Mouse (Mus musculus): Measurements from ENCODE around the gene Thap7. TPM values are rescaled to one million over a fixed set of nuclear protein-coding genes. Genes with fewer than 3 reads are reported as not detected.

Gene Thap7
- polyA plus RNA-seq, 1 experiment from 2014 or later = 46.5 TPM

GRCm38 (mm10) chr16:17488478-17489468 is 42.2 kb downstream of the Thap7 start:
- Histone ChIP-seq H3K36me3 (ENCODE audit: control insufficient read depth, insufficient read depth, low read length) (peaks cover 16% of the 10 kb centered on the region), H3K4me3 (ENCODE audit: low read depth, low read length) (peak overlapping the region; percentile 55), H3K9me3 (ENCODE audit: control insufficient read depth, low read length) (no peaks in the 10 kb centered on the region), H3K9ac (ENCODE audit: low read depth, low read length) (peak overlapping the region; percentile 46; the same call in 1 of the 2 replicates), H3K4me1 (replicated peaks; ENCODE audit: control insufficient read depth, insufficient read depth, low read length) (0 out of 2 replicates have a peak, but pooled peaks cover 8% of the 10 kb centered on the region), H3K4me2 (peak overlapping the region; percentile 87), H3K27me3 (replicated peaks; ENCODE audit: control insufficient read depth, insufficient read depth, low read length) (peaks cover 18% of the 10 kb centered on the region), H3K27ac (ENCODE audit: low read depth, low read length) (0 out of 2 replicates have a peak overlapping the region, but pooled peaks have one; percentile 17)
- peak; percentile 30 for ATAC-seq (replicated peaks; ENCODE audit: low FRiP score)
- DNase-seq (ENCODE audit: low spot score) = no peak
- WGBS = 53% methylated on average over 14 of the region's 14 CpGs

GRCm38 (mm10) chr16:17486505-17486904 is 44.4 kb downstream of the Thap7 start:
- H3K4me3 ChIP-seq (ENCODE audit: low read depth, low read length) = no peak overlapping the region
- DNase-seq (ENCODE audit: low spot score) (no peak), ATAC-seq (replicated peaks; ENCODE audit: low FRiP score) (no peak)
- 67% methylated on average over 3 of the region's 3 CpGs for WGBS
- H3K4me1 ChIP-seq (replicated peaks; ENCODE audit: control insufficient read depth, insufficient read depth, low read length) = 0 out of 2 replicates have a peak, but pooled peaks cover 8% of the 10 kb centered on the region
- peaks cover 18% of the 10 kb centered on the region for H3K27me3 ChIP-seq (replicated peaks; ENCODE audit: control insufficient read depth, insufficient read depth, low read length)
- no peak overlapping the region for H3K4me2 ChIP-seq
- H3K27ac ChIP-seq (ENCODE audit: low read depth, low read length) = no peak overlapping the region
- no peak overlapping the region for H3K9ac ChIP-seq (ENCODE audit: low read depth, low read length)
- no peaks in the 10 kb centered on the region for H3K9me3 ChIP-seq (ENCODE audit: control insufficient read depth, low read length)
- peaks cover 29% of the 10 kb centered on the region for H3K36me3 ChIP-seq (ENCODE audit: control insufficient read depth, insufficient read depth, low read length)

- no peak overlapping the region for H3K9ac ChIP-seq (ENCODE audit: low read depth, low read length)
- H3K4me2 ChIP-seq = no peak overlapping the region
- no peaks in the 10 kb centered on the region for H3K9me3 ChIP-seq (ENCODE audit: control insufficient read depth, low read length)
- H3K27me3 ChIP-seq (replicated peaks; ENCODE audit: control insufficient read depth, insufficient read depth, low read length) = no peaks in the 10 kb centered on the region
- no peak overlapping the region for H3K4me3 ChIP-seq (ENCODE audit: low read depth, low read length)
- H3K36me3 ChIP-seq (ENCODE audit: control insufficient read depth, insufficient read depth, low read length) = peaks cover 26% of the 10 kb centered on the region
- peaks cover 8% of the 10 kb centered on the region for H3K4me1 ChIP-seq (replicated peaks; ENCODE audit: control insufficient read depth, insufficient read depth, low read length)
- DNase-seq (ENCODE audit: low spot score) (no peak), ATAC-seq (replicated peaks; ENCODE audit: low FRiP score) (peak; percentile 66; the same call in 1 of the 2 replicates)
- H3K27ac ChIP-seq (ENCODE audit: low read depth, low read length) = no peak overlapping the region
- WGBS = 51% methylated on average over 2 of the region's 2 CpGs
Observed at GRCm38 (mm10) chr16:17481465-17481864, 49.5 kb downstream of the Thap7 start.

GRCm38 (mm10) chr16:17478331-17478943 is 52.5 kb downstream of the Thap7 start:
- ATAC-seq (replicated peaks; ENCODE audit: low FRiP score) (peak; percentile 27), DNase-seq (ENCODE audit: low spot score) (no peak)
- Histone ChIP-seq H3K4me1 (replicated peaks; ENCODE audit: control insufficient read depth, insufficient read depth, low read length) (peaks cover 8% of the 10 kb centered on the region), H3K27me3 (replicated peaks; ENCODE audit: control insufficient read depth, insufficient read depth, low read length) (no peaks in the 10 kb centered on the region), H3K36me3 (ENCODE audit: control insufficient read depth, insufficient read depth, low read length) (peaks cover 17% of the 10 kb centered on the region; the same call in 1 of the 2 replicates), H3K9me3 (ENCODE audit: control insufficient read depth, low read length) (no peaks in the 10 kb centered on the region), H3K4me2 (no peak overlapping the region), H3K27ac (ENCODE audit: low read depth, low read length) (no peak overlapping the region), H3K4me3 (ENCODE audit: low read depth, low read length) (no peak overlapping the region), H3K9ac (ENCODE audit: low read depth, low read length) (no peak overlapping the region)
- WGBS = 81% methylated on average over 4 of the region's 4 CpGs

Other genes with a start within 250 kb of the Thap7 start
- 110 and 128 TPM in 2 replicates for gene Serpind1, start 199.8 kb downstream of the Thap7 start, polyA plus RNA-seq (2014; fragmentation: Nextera tagmentation; extraction: Ambion mirVana)
- 7.2 and 8.7 TPM in 2 replicates for gene Snap29, start 125.2 kb downstream of the Thap7 start, polyA plus RNA-seq (2014; fragmentation: Nextera tagmentation; extraction: Ambion mirVana)
- gene Pi4ka, start 124.8 kb downstream of the Thap7 start, polyA plus RNA-seq (2014; fragmentation: Nextera tagmentation; extraction: Ambion mirVana) = 29.7 and 30.4 TPM in 2 replicates
- gene Crkl, start 79.1 kb downstream of the Thap7 start, polyA plus RNA-seq (2014; fragmentation: Nextera tagmentation; extraction: Ambion mirVana) = 45.6 and 46.2 TPM in 2 replicates
- 0.84 and 1.1 TPM in 2 replicates for gene Aifm3, start 41.5 kb downstream of the Thap7 start, polyA plus RNA-seq (2014; fragmentation: Nextera tagmentation; extraction: Ambion mirVana)
- gene Lztr1, start 22.4 kb downstream of the Thap7 start, polyA plus RNA-seq (2014; fragmentation: Nextera tagmentation; extraction: Ambion mirVana) = 50.2 and 54.8 TPM in 2 replicates
- gene Lrrc74b, start 30.1 kb upstream of the Thap7 start, polyA plus RNA-seq (2014; fragmentation: Nextera tagmentation; extraction: Ambion mirVana) = not detected in 2 replicates
- gene P2rx6, start 30.7 kb upstream of the Thap7 start, polyA plus RNA-seq (2014; fragmentation: Nextera tagmentation; extraction: Ambion mirVana) = 0.06 and 0.07 TPM in 2 replicates
- 2.0 and 2.1 TPM in 2 replicates for gene Slc7a4, start 52.1 kb upstream of the Thap7 start, polyA plus RNA-seq (2014; fragmentation: Nextera tagmentation; extraction: Ambion mirVana)
- gene Smpd4, start 88.2 kb upstream of the Thap7 start, polyA plus RNA-seq (2014; fragmentation: Nextera tagmentation; extraction: Ambion mirVana) = 53.4 and 60.5 TPM in 2 replicates
- gene Ccdc74a, start 115.3 kb upstream of the Thap7 start, polyA plus RNA-seq (2014; fragmentation: Nextera tagmentation; extraction: Ambion mirVana) = 3.9 and 4.5 TPM in 2 replicates
- gene Med15, start 201.8 kb upstream of the Thap7 start, polyA plus RNA-seq (2014; fragmentation: Nextera tagmentation; extraction: Ambion mirVana) = 44.8 and 46.7 TPM in 2 replicates
- 47.5 and 49.3 TPM in 2 replicates for gene Klhl22, start 228.5 kb upstream of the Thap7 start, polyA plus RNA-seq (2014; fragmentation: Nextera tagmentation; extraction: Ambion mirVana)

All from liver, embryonic 11.5 days (tissue).